Mouse (Mus musculus) left cerebral cortex, postnatal 25 days (tissue): ENCODE measurements around the gene Amd1. TPM values are rescaled to one million over a fixed set of nuclear protein-coding genes. Genes with fewer than 3 reads are reported as not detected.

Experiments used
- DNase-seq, 2 experiments: peaks; one replicate each; pipeline ENCODE4 v3.0.0; 2022; ENCODE audit warnings: low spot score in 2 of 2, mixed read lengths in 1 of 2
- intact Hi-C: fragments of 180-260 bp; cut with DNase I; formaldehyde crosslinking; loops from one replicate; pipeline ENCODE4 v1.15.1; 2025
- total RNA-seq, 2 experiments: library from RNA; stranded (reverse); gene quantifications; 2 replicates each; pipeline ENCODE4 v1.2.3; 2021

Gene Amd1
- total RNA-seq, 2 experiments from 2014 or later, result 79.3 to 82.0 TPM

- intact Hi-C loops, result loop anchor here (1.0 to 5.0 kb wide), 3 partner anchors 44 to 266 kb away; partner anchors contain the start of gene Amd1
These were observed 43.0 kb downstream of the Amd1 start for GRCm38 (mm10) chr10:40258976-40259375.

DNA sequence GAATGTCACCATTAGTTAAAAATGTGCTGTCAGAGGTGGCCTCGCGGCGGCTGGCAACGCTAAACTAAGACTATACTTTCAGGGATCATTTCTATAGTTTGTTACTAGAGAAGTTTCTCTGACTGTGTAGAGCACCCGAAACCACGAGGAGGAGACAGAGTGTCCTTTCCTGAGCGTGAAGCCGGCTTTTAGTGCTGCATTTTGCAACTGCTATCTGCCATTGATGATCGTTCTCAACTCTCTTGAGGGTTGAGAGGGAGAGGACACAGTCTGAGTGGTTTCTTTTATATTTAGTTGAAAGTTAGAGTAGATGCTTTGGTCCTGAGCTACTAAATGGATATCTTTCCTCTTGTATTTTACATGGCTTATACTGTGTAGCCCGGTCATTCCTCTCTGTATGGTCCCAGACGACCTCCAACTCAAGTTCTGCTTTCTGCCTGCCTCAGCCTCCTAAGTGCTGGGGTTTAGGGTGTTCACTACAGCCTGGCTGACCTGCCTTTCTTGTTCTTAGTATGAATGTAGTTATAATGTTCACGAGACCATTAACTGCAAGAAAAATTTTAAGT, 43.5 kb downstream of the Amd1 start:
- peak; percentile 52 to 84 for DNase-seq
- intact Hi-C loops, result loop anchor here (2.0 to 5.0 kb wide), 2 partner anchors 44 to 89 kb away; partner anchors contain the start of gene Amd1

More at GRCm38 (mm10) chr10:40258976-40259375, 43.0 kb downstream of the Amd1 start:
- DNase-seq, result peak; percentile 53 to 62

DNA sequence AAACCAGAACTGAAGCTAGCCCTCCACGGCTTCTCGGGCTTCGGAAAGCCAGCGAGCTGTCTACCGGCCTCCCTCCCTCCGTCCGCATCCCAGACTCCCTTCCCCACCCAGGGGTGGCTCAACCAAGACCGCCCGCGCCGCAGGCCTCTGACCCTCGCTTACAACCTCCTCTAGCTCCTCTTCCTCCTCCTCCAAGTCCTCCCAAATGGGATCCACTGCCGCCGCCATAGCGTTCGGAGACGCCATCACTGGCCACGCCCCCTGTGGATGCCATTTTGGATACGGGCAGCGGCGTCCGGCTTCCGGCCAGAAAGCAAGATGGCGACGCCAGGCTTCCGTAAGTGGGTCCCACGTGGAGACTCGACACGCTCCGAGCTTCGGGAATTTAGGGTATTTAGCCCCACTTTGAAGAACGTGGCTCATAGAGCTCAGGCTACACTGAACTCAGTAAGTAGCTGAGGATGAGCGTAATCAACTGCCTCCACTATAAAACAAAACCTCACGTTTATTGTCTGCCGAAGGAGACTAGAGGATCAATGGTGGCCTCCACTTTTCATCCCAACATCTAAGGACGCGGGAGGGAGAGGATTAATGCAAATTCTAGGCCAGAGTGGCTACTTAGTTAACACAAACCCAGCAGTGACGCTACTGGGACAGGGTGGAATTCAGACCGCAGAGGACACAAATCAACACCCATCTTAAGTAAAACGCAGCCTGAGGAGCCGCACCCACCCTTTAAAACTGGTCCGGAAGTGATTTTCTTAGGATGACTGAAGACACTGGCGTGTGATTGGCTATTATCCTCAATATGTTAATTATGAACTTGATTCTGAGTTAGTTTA, 44.4 kb downstream of the Amd1 start, which contains the start of gene Gtf3c6:
Gtf3c6 (minus strand) TSS at position 695 of the 842 bp plus-strand sequence.
- peak; percentile 95 for DNase-seq
- intact Hi-C loops, result loop anchor here (2.0 to 5.0 kb wide), 2 partner anchors 45 to 90 kb away; partner anchors contain the start of gene Amd1

- intact Hi-C loops, result loop anchor here (5.0 kb wide), 1 partner anchor 91 kb away; no protein-coding TSS in a partner anchor
- DNase-seq, result peak; percentile 35 to 50
These were observed 45.3 kb downstream of the Amd1 start for GRCm38 (mm10) chr10:40256716-40257115.

GRCm38 (mm10) chr10:40250969-40251368, 51.0 kb downstream of the Amd1 start:
- intact Hi-C loops, result no loop called here

DNA sequence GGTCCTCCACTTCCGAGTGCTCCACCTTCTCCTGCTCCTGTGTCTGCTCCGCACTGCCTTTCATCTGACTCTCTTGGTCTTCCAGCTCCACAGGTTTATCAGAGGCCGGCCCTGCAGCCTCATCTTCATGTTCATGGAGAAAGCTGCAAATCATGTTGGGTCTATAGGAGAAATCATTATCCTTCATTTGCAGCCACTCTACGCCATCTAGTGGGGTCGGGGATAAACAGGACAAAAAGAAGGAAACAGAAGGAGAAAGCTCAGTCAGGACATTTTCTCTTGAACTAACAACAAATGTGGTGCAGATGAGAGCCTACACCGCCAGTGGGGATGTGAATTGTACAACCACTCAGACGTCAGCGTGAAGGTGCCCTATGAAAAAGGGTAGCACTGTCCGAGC, 52.4 kb downstream of the Amd1 start:
- peak in 1 of 2 experiments; percentile 32 for DNase-seq
- intact Hi-C loops, result no loop called here

More at GRCm38 (mm10) chr10:40250969-40251368, 51.0 kb downstream of the Amd1 start:
- DNase-seq, result no peak

GRCm38 (mm10) chr10:40247166-40247716, 54.7 kb downstream of the Amd1 start:
- intact Hi-C loops, result no loop called here
- DNase-seq, result no peak

GRCm38 (mm10) chr10:40246374-40247165, 55.4 kb downstream of the Amd1 start, which contains the start of gene Rpf2:
Rpf2 (minus strand) TSS chr10:40247036.
- peak; percentile 86 to 88 for DNase-seq
- intact Hi-C loops, result no loop called here

DNA sequence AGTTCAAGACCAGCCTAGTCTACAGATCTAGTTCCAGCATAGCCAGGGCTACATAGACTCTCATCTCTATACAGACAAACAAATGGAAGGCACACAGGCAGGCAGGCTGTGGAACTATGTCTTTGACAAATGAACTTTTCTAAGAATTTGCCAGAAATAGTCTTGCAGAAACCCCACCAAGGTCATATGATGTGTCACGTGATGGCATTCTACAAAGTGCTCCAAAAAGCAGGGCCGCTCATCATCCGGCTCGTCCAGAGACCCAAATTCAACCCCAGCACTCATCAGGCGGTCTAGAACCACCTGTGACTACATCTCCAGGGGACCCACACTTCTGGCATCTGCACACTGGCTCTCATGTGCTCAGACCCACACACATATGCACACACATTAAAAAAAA, 64.2 kb downstream of the Amd1 start:
- no peak for DNase-seq
- intact Hi-C loops, result no loop called here

Other genes with a start within 250 kb of the Amd1 start
- 1 to 10 TPM; 2.5 to 3.4 TPM for gene Slc16a10, start 159.9 kb downstream of the Amd1 start, total RNA-seq
- 10 to 100 TPM; 19.6 to 22.8 TPM for gene Rpf2, start 55.1 kb downstream of the Amd1 start, total RNA-seq
- 10 to 100 TPM; 22.6 to 24.5 TPM for gene Gtf3c6, start 44.1 kb downstream of the Amd1 start, total RNA-seq
- 10 to 100 TPM; 48.3 to 50.8 TPM for gene Cdk19, start 37.4 kb upstream of the Amd1 start, total RNA-seq